Mouse (Mus musculus) MN1 (cell line): ENCODE data around the gene Msh3.
"Not testable (repeated sequence)": the region's sequence is repeated elsewhere in the genome, so short reads cannot be mapped to it uniquely, and the experiment has no call there.

Experiments
- DNase-seq: peaks from one replicate; pipeline ENCODE4 v3.0.0-alpha.2; 2016; ENCODE audit warnings: low spot score

The Msh3 gene

GRCm38 (mm10) chr13:92354456-92355271, at the start of gene Msh3, which contains the start of gene Dhfr:
Gene Msh3 (minus strand): TSS chr13:92355003.
Gene Dhfr (plus strand): TSS chr13:92354726.
- DNase-seq: peak; percentile 99

- DNase-seq: no peak
These were observed 48.7 kb upstream of the Msh3 start for GRCm38 (mm10) chr13:92403496-92403895.

GRCm38 (mm10) chr13:92402063-92402462, 47.3 kb upstream of the Msh3 start:
- no peak for DNase-seq

- DNase-seq: no peak
These were observed 43.9 kb upstream of the Msh3 start for GRCm38 (mm10) chr13:92398491-92399384.

GRCm38 (mm10) chr13:92393047-92393661, 38.4 kb upstream of the Msh3 start:
- no peak for DNase-seq

- no peak for DNase-seq
These were observed 32.6 kb upstream of the Msh3 start for GRCm38 (mm10) chr13:92387367-92387766.

GRCm38 (mm10) chr13:92371466-92371865, 16.7 kb upstream of the Msh3 start:
- DNase-seq: not testable (repeated sequence)

- DNase-seq: no peak
These were observed 16.0 kb upstream of the Msh3 start for GRCm38 (mm10) chr13:92370811-92371210.

GRCm38 (mm10) chr13:92365312-92365711, 10.5 kb upstream of the Msh3 start:
- DNase-seq: no peak

- no peak for DNase-seq
These were observed 6.8 kb upstream of the Msh3 start for GRCm38 (mm10) chr13:92361609-92362008.

GRCm38 (mm10) chr13:92357644-92358043, 2.8 kb upstream of the Msh3 start:
- no peak for DNase-seq

- peak; percentile 21 for DNase-seq
These were observed 1.6 kb upstream of the Msh3 start for GRCm38 (mm10) chr13:92356376-92356775.

GRCm38 (mm10) chr13:92355272-92355643, 455 bp upstream of the Msh3 start:
- DNase-seq: no peak

- DNase-seq: peak; percentile 31
These were observed 847 bp downstream of the Msh3 start for GRCm38 (mm10) chr13:92353956-92354355.

- DNase-seq: no peak
These were observed 3.7 kb downstream of the Msh3 start for GRCm38 (mm10) chr13:92351100-92351499.

GRCm38 (mm10) chr13:92346338-92346737, 8.5 kb downstream of the Msh3 start:
- DNase-seq: no peak

GRCm38 (mm10) chr13:92344033-92344432, 10.8 kb downstream of the Msh3 start:
- no peak for DNase-seq

- DNase-seq: no peak
These were observed 15.0 kb downstream of the Msh3 start for GRCm38 (mm10) chr13:92339787-92340186.

- DNase-seq: no peak
These were observed 16.9 kb downstream of the Msh3 start for GRCm38 (mm10) chr13:92337773-92338462.

- DNase-seq: no peak
These were observed 17.9 kb downstream of the Msh3 start for GRCm38 (mm10) chr13:92336857-92337256.

- DNase-seq: no peak
These were observed 22.5 kb downstream of the Msh3 start for GRCm38 (mm10) chr13:92332103-92332879.
